Mouse (Mus musculus) MEL (cell line): ENCODE measurements around the gene Sar1a.
A peak's percentile ranks its signal among the peaks of the same experiment; 100 is the strongest.

Source experiments
- BHLHE40 ChIP-seq: IDR thresholded peaks from 2 replicates; pipeline ENCODE4 v1.6.1; 2012; ENCODE audit warnings: low read depth, mild to moderate bottlenecking, inconsistent platforms, low read length, improper control_type of control experiment, borderline replicate concordance
- CHD1 ChIP-seq: IDR thresholded peaks from 2 replicates; pipeline ENCODE4 v1.6.1; 2012; ENCODE audit warnings: low read depth, mild to moderate bottlenecking, inconsistent platforms, low read length, improper control_type of control experiment
- CTCF ChIP-seq, 3 experiments: IDR thresholded peaks in 2 of 3; conservative IDR thresholded peaks in 1 of 3; 2 replicates each; pipeline ENCODE4 v1.5.1; 2011 to 2012; ENCODE audit warnings: low read length in 3 of 3, low read depth in 2 of 3, mild to moderate bottlenecking in 2 of 3, improper control_type of control experiment in 1 of 3, inconsistent platforms in 1 of 3, mixed read lengths in 1 of 3, moderate library complexity in 1 of 3; ENCODE audit not compliant: control insufficient read depth in 1 of 3, insufficient read depth in 1 of 3, poor library complexity in 1 of 3, severe bottlenecking in 1 of 3
- EP300 ChIP-seq, 2 experiments: IDR thresholded peaks; 2 replicates each; pipeline ENCODE4 v1.6.1; 2011; ENCODE audit warnings: improper control_type of control experiment in 2 of 2, low read length in 2 of 2, low read depth in 1 of 2, mild to moderate bottlenecking in 1 of 2
- GABPA ChIP-seq: IDR thresholded peaks from 2 replicates; pipeline ENCODE4 v1.6.1; 2012; ENCODE audit warnings: low read depth, mild to moderate bottlenecking, inconsistent platforms, low read length, improper control_type of control experiment, moderate library complexity
- MEF2A ChIP-seq: IDR thresholded peaks from 2 replicates; pipeline ENCODE4 v1.6.1; 2014; ENCODE audit warnings: low read depth, mild to moderate bottlenecking, inconsistent platforms, low read length, improper control_type of control experiment; ENCODE audit not compliant: poor library complexity, insufficient replicate concordance, severe bottlenecking; ENCODE audit errors: extremely low read depth
- NELFE ChIP-seq: IDR thresholded peaks from 2 replicates; pipeline ENCODE4 v1.6.1; 2011; ENCODE audit warnings: low read depth, low read length, improper control_type of control experiment
- POLR2A ChIP-seq, 2 experiments: IDR thresholded peaks; 2 replicates each; pipeline ENCODE4 v1.6.1; 2011 to 2012; ENCODE audit warnings: low read length in 2 of 2, mild to moderate bottlenecking in 2 of 2, control low read depth in 1 of 2, improper control_type of control experiment in 1 of 2, low read depth in 1 of 2, moderate library complexity in 1 of 2; ENCODE audit not compliant: control insufficient read depth in 1 of 2, insufficient read depth in 1 of 2, poor library complexity in 1 of 2
- SIN3A ChIP-seq: IDR thresholded peaks from 2 replicates; pipeline ENCODE4 v1.6.1; 2012; ENCODE audit warnings: low read length, improper control_type of control experiment, inconsistent platforms
- USF2 ChIP-seq, 2 experiments: IDR thresholded peaks; 2 replicates each; pipeline ENCODE4 v1.6.1; 2011 to 2012; ENCODE audit warnings: improper control_type of control experiment in 2 of 2, low read length in 2 of 2, borderline replicate concordance in 1 of 2, inconsistent platforms in 1 of 2, low read depth in 1 of 2, mild to moderate bottlenecking in 1 of 2; ENCODE audit not compliant: insufficient read depth in 1 of 2
- ZNF384 ChIP-seq: IDR thresholded peaks from 2 replicates; pipeline ENCODE4 v1.6.1; 2012; ENCODE audit warnings: low read depth, mild to moderate bottlenecking, inconsistent platforms, low read length, improper control_type of control experiment

DNA sequence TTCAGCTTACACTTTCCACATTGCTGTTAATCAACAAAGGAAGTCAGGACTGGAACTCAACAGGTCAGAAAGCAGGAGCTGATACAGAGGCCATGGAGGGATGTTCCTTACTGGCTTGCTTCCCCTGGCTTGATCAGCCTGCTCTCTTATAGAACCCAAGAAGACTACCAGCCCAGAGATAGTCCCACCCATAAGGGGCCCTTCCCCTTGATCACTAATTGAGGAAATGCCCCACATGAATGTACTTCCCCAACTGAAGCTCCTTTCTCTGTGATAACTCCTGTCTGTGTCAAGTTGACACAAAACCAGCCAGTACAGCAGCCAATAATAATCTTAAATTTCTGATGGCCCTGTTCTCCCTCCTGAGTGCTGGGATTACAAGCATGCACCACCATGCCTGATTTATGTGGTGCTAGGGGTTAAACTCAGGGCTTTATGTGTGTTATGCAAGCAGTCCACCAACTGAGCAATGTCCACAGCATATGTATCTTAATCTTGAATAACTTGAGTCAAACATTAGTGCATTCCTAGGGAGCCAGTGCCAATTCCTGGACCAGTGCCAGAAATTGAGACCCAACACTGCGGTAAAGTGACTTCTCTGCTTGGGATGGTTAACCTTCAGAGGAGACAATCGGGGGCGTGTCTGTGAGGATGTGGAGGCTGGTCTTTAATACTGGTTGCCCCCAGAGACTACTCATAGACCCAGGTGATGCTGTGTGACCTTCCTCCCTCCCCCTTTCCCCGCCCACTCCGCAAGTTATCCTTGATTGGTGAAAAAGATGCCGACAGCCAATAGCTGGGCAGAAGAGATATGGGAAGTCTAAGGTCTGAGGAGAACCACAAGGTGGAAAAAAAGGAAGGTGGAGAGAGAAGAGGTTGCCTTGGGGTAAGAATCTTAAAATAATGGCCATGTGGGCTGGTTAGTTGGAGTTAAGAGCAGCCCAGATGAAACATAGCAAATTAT is 26.6 kb downstream of the Sar1a start:
- TF ChIP-seq BHLHE40: no peak
- TF ChIP-seq EP300 (IDR thresholded peaks at IDR 0.05; ENCODE audit: low read depth in 1 of 2, low read length in 2 of 2): peak in 1 of 2 experiments; percentile 46; a peak in 1 of 4 replicates
- TF ChIP-seq POLR2A (IDR thresholded peaks at IDR 0.05; ENCODE audit: control insufficient read depth in 1 of 2, insufficient read depth in 1 of 2, low read depth in 1 of 2, low read length in 2 of 2, poor library complexity in 1 of 2): peak in 1 of 2 experiments; percentile 48; a peak in 2 of 4 replicates
- no peak for TF ChIP-seq USF2 (IDR thresholded peaks at IDR 0.05; ENCODE audit: borderline replicate concordance in 1 of 2, insufficient read depth in 1 of 2, low read depth in 1 of 2, low read length in 2 of 2)
- TF ChIP-seq CTCF (IDR thresholded peaks at IDR 0.05 in 2 of 3, conservative IDR thresholded peaks at IDR 0.05 in 1 of 3; ENCODE audit: control insufficient read depth in 1 of 3, insufficient read depth in 1 of 3, low read depth in 2 of 3, low read length in 3 of 3, poor library complexity in 1 of 3, severe bottlenecking in 1 of 3): no peak
- no peak for TF ChIP-seq CHD1
- 0 out of 2 replicates have a peak, but pooled peaks have one; percentile 43 for TF ChIP-seq ZNF384
- TF ChIP-seq GABPA: no peak
- no peak for TF ChIP-seq SIN3A
- no peak for TF ChIP-seq NELFE
- no peak for TF ChIP-seq MEF2A
